Mouse (Mus musculus) G1E (cell line): ENCODE measurements around the gene Utp11.

ENCODE experiments used
- CTCF ChIP-seq: IDR thresholded peaks from 2 replicates; pipeline ENCODE4 v1.5.1; 2012; ENCODE audit warnings: low read depth, low read length, inconsistent platforms, mixed read lengths
- GATA1 ChIP-seq: IDR thresholded peaks from 2 replicates; pipeline ENCODE4 v1.6.1; 2012; ENCODE audit warnings: borderline replicate concordance, low read length, inconsistent platforms, mixed read lengths
- TAL1 ChIP-seq: conservative IDR thresholded peaks from 2 replicates; pipeline ENCODE4 v1.6.1; 2012; ENCODE audit warnings: low read depth, low read length, inconsistent platforms, mixed read lengths

GRCm38 (mm10) chr4:124708518-124709477, 15.4 kb upstream of the Utp11 start:
- TF ChIP-seq CTCF = no peak
- no peak for TF ChIP-seq TAL1
- TF ChIP-seq GATA1 = no peak
